9 mouse cellular contexts compared by ENCODE assay signal in the genomic region with DNA sequence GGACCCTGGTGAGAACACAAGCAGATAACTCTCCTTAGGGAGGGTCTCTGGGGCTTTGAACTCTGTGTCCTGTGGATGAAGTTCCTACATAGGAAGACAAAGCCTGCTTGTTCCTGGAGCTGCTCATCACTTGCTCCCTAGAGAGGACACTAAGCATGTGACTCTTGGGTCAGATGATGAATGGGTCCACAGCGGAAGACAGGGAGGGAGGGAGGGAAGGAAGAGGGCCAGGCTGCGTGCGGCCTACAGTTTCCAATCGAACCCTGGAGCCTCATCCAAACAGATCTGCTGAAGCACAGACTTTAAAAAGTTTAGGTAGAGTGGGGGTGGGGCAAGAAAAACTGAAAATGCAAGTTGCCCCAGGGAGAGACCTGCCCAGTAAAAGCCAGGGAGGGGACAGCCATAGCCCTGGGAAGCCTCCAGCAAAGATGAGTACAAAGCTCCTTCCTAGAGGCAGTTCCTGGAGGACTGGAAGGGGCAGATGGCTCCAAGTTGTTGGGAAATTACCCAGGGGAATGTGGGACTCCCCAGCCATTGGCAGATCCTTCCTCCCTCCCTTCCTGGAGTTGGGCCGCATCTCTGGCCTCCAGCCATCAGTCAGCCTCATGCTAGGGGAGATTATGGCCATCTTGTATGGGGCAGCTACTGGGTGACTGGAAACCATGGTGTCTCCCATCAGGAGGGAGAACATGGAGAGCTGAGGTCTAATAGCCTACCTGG. TPM values are rescaled to one million over a fixed set of nuclear protein-coding genes. Genes with fewer than 3 reads are reported as not detected.
DNase-seq lines count a peak whose midpoint lies in the region; ATAC-seq lines count a peak whose summit lies in the region.
"Had no signal": no experiment of that assay in that cellular context is flagged by ENCODE, and none has a peak within 500 bp of the region (broad histone marks: within the 10 kb centered on the region; RNA-seq: fewer than 3 reads in every experiment).

No protein-coding gene starts in this region.

- peak overlapping the region; percentile 63 for H3K4me2 ChIP-seq in liver, embryonic 16.5 days (ENCODE audit: low read depth, low read length)

- peaks cover 5% of the 10 kb centered on the region; the same call in 1 of the 2 replicates for H3K4me1 ChIP-seq in brown adipose tissue, adult 24 weeks (ENCODE audit: control insufficient read depth, insufficient read depth, insufficient read length, low read length)
- H3K4me1 ChIP-seq in liver, embryonic 16.5 days (ENCODE audit: control insufficient read depth, low read depth, low read length) = peaks cover 28% of the 10 kb centered on the region

- WGBS in liver, embryonic 16.5 days (ENCODE audit: insufficient replicate concordance) = 81% methylated on average over 5 of the region's 5 CpGs

- peak overlapping the region; percentile 95 for H3K4me3 ChIP-seq in brown adipose tissue, adult 24 weeks (ENCODE audit: insufficient read depth, low read depth, low read length)
- peak overlapping the region; percentile 92 for H3K4me3 ChIP-seq in liver, embryonic 16.5 days (ENCODE audit: low read depth, low read length)

- peak overlapping the region; percentile 92; the same call in 1 of the 2 replicates for H3K9ac ChIP-seq in liver, embryonic 16.5 days (ENCODE audit: low read depth, low read length)
- H3K9ac ChIP-seq: midbrain, embryonic 12.5 days had no signal

- H3K9me3 ChIP-seq in liver, embryonic 16.5 days (replicated peaks; ENCODE audit: control insufficient read depth, low read length) = no peaks in the 10 kb centered on the region
- H3K9me3 ChIP-seq: midbrain, embryonic 12.5 days had no signal

- peak; percentile 41 for DNase-seq in adrenal gland, postnatal 10 days
- DNase-seq in adrenal gland, postnatal 25 days = no peak
- DNase-seq in heart, adult 9 months (ENCODE audit: low spot score in 2 of 2) = peak; percentile 58 to 65
- DNase-seq in thymus, postnatal 25 days = no peak
- no peak for DNase-seq in retina, embryonic 14.5 days (ENCODE audit: low spot score)
- no peak for DNase-seq in left cerebral cortex, postnatal 36 days (ENCODE audit: low spot score in 2 of 2)

- H3K27me3 ChIP-seq in liver, embryonic 16.5 days (ENCODE audit: control insufficient read depth, insufficient read depth, low read depth, low read length) = no peaks in the 10 kb centered on the region
- H3K27me3 ChIP-seq: midbrain, embryonic 12.5 days had no signal

- peaks cover 1% of the 10 kb centered on the region for H3K36me3 ChIP-seq in liver, embryonic 16.5 days (ENCODE audit: control insufficient read depth, insufficient read depth)

- peak overlapping the region; percentile 45; the same call in 1 of the 2 replicates for H3K27ac ChIP-seq in brown adipose tissue, adult 24 weeks (replicated peaks; ENCODE audit: low read depth, low read length)
- H3K27ac ChIP-seq in liver, embryonic 16.5 days (ENCODE audit: low read length) = peak overlapping the region; percentile 61
- H3K27ac ChIP-seq: midbrain, embryonic 12.5 days had no signal

- intact Hi-C loops in left cerebral cortex, postnatal 36 days (cut with DNase I) = no loop called here

- no peak for ATAC-seq in liver, embryonic 16.5 days (ENCODE audit: low read depth)

RNA-seq across cellular contexts. Expression of gene Scly, which starts 1.7 kb away (rescaled TPM):
- total RNA-seq in adrenal gland, postnatal 10 days (2021) = 10 to 100 TPM; 22.8 to 23.4 TPM
- 16.2 and 18.4 TPM in 2 replicates for total RNA-seq in adrenal gland, postnatal 25 days (2021)
- 9.1 and 10.6 TPM in 2 replicates for polyA plus RNA-seq in brown adipose tissue, adult 24 weeks (2012; ENCODE audit: insufficient read depth, insufficient read length, missing spikeins)
- 29.6 and 33.4 TPM in 2 replicates for polyA plus RNA-seq in liver, embryonic 16.5 days (2015; fragmentation: Nextera tagmentation; extraction: Ambion mirVana)
- total RNA-seq in left cerebral cortex, postnatal 36 days (2021) = 10 to 100 TPM; 20.6 to 23.1 TPM

RNA-seq across cellular contexts. Expression of gene Espnl, which starts 22.0 kb away (rescaled TPM):
- total RNA-seq in adrenal gland, postnatal 10 days (2021) = under 1 TPM in 1 of 2 experiments, not detected in 1; 0.09 TPM
- total RNA-seq in adrenal gland, postnatal 25 days (2021) = not detected in 2 replicates
- not detected in 2 replicates for polyA plus RNA-seq in brown adipose tissue, adult 24 weeks (2012; ENCODE audit: insufficient read depth, insufficient read length, missing spikeins)
- not detected in 2 replicates for polyA plus RNA-seq in liver, embryonic 16.5 days (2015; fragmentation: Nextera tagmentation; extraction: Ambion mirVana)
- under 1 TPM; 0.30 to 0.34 TPM for total RNA-seq in left cerebral cortex, postnatal 36 days (2021)

RNA-seq across cellular contexts. Expression of gene Ube2f, which starts 49.8 kb away (rescaled TPM):
- 10 to 100 TPM; 59.2 to 61.7 TPM for total RNA-seq in adrenal gland, postnatal 10 days (2021)
- 71.1 and 79.9 TPM in 2 replicates for total RNA-seq in adrenal gland, postnatal 25 days (2021)
- polyA plus RNA-seq in brown adipose tissue, adult 24 weeks (2012; ENCODE audit: insufficient read depth, insufficient read length, missing spikeins) = 74.2 and 90.4 TPM in 2 replicates
- 66.3 and 69.0 TPM in 2 replicates for polyA plus RNA-seq in liver, embryonic 16.5 days (2015; fragmentation: Nextera tagmentation; extraction: Ambion mirVana)
- 10 to 100 TPM; 51.2 to 57.2 TPM for total RNA-seq in left cerebral cortex, postnatal 36 days (2021)

RNA-seq across cellular contexts. Expression of gene Klhl30, which starts 50.9 kb away (rescaled TPM):
- 1 to 10 TPM; 2.1 to 5.8 TPM for total RNA-seq in adrenal gland, postnatal 10 days (2021)
- 0.46 and 0.48 TPM in 2 replicates for total RNA-seq in adrenal gland, postnatal 25 days (2021)
- 0.32 and 0.71 TPM in 2 replicates for polyA plus RNA-seq in brown adipose tissue, adult 24 weeks (2012; ENCODE audit: insufficient read depth, insufficient read length, missing spikeins)
- 0.15 and 0.46 TPM in 2 replicates for polyA plus RNA-seq in liver, embryonic 16.5 days (2015; fragmentation: Nextera tagmentation; extraction: Ambion mirVana)
- under 1 TPM in 1 of 2 experiments, not detected in 1; 0.29 TPM for total RNA-seq in left cerebral cortex, postnatal 36 days (2021)

Comparison
In these comparisons a context has a peak if more than half of its experiments do, and no peak if none do; other contexts are left out.
1. DNase-seq: peak in adrenal gland, postnatal 10 days (single experiment) and heart, adult 9 months (2 of 2); none in adrenal gland, postnatal 25 days (single experiment), thymus, postnatal 25 days (single experiment), retina, embryonic 14.5 days (single experiment) and left cerebral cortex, postnatal 36 days (0 of 2).